Mouse (Mus musculus) lung, adult 18-20 months (tissue): Measurements from ENCODE around the gene 4931414P19Rik.
"Not testable (repeated sequence)": the region's sequence is repeated elsewhere in the genome, so short reads cannot be mapped to it uniquely, and the experiment has no call there.

ENCODE experiments used
- DNase-seq, 2 experiments: peaks; one replicate each; pipeline ENCODE4 v3.0.0; 2022; ENCODE audit warnings: mixed read lengths in 2 of 2

Gene 4931414P19Rik

DNA sequence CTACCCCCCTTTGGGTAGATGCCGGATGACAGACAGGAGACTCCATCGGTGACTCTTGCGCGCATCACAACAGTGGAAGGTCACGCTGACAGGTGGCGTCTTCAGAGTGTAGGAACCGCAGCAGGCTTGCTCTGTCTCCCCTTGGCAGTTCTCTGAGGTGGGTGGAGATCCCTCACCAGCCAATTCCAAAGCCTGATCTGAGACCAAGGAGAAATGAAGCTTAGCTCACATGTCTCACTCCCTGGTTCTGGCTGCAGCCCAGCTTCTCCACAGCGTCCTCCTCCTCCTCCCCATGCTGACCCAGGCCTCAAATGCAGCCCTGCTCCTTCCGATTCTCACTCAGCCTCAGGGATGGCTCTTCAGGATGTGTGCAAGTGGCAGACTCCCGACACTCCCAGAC lies 19.2 kb upstream of the 4931414P19Rik start:
- no peak for DNase-seq

- no peak for DNase-seq
Observed at GRCm38 (mm10) chr14:54623334-54623733, 17.5 kb upstream of the 4931414P19Rik start.

DNA sequence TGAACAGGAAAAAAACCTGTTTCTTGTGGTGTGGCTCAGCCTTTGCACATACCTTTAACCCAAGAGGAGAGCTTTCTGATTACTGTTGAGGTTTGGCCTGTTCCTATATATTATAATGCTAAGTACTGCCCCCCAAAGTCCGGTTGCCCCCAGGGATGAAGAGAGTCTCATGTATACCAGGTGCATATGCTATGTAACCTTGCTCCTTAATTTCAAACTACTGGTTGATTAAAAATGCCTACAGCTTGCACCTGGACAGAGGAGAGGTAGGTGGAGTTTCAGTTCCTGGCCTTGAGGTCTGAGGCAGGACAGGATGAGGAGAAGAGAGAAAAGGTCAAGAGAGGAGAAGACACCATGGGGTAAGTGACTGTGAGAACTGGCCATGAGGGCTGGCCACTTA lies 15.3 kb upstream of the 4931414P19Rik start, which contains the start of gene Psmb11:
TSS of gene Psmb11 (plus strand) at position 301 of the 400 bp plus-strand sequence.
- DNase-seq, result no peak

DNA sequence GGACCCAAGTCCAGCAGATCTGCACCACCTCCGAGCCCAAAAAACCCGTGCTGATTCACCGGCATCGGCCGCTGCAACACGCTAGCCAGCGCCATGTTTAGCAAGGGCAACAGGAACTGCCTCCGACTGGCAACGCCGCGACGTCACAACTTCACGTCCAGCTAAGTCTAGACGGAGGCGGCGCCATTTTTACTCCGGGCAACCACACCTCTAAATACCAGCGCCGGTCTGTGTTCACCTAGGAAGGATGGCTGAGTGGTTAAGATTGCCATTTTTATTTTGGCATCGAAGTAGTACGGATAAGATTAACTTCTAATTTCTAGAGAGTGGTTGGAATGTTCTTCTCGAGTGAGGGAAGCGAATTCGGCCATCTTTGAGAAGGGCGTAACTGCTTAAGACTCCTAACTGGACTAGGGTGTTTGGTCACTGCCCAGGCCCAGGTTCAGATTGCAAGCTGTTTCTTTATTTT lies 12.1 kb upstream of the 4931414P19Rik start, which contains the start of gene Psmb5:
TSS of gene Psmb5 (minus strand) at position 126 of the 469 bp plus-strand sequence.
- peak; percentile 87 to 90 for DNase-seq

- no peak for DNase-seq
Observed at GRCm38 (mm10) chr14:54617152-54617896, 11.5 kb upstream of the 4931414P19Rik start.

DNA sequence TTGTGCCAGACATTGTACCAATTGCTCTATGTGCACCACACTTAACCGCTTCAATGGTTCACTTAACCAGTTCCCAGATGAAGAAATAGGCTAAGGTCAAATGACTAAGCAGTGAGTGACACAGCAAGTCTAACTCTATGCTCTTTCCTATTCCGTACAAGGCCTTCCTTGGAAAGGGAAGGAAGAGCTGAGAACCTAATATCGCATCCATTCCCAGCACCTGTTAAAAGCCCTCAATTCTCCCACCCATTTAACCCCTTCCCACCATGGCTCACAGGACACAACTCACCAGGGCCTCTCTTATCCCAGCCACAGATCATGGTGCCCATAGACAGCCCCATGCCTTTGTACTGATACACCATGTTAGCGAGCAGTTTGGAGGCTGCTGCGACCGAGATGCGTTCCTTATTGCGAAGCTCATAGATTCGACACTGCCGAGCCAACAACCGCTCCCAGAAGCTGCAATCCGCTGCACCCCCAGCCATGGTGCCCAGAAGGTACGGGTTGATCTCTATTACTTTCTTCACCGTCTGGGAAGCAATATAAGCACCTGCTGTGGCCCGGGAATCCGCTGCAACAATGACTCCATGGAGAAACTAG lies 10.5 kb upstream of the 4931414P19Rik start:
- DNase-seq, result no peak

GRCm38 (mm10) chr14:54614130-54614529 lies 8.3 kb upstream of the 4931414P19Rik start:
- not testable (repeated sequence) for DNase-seq

DNA sequence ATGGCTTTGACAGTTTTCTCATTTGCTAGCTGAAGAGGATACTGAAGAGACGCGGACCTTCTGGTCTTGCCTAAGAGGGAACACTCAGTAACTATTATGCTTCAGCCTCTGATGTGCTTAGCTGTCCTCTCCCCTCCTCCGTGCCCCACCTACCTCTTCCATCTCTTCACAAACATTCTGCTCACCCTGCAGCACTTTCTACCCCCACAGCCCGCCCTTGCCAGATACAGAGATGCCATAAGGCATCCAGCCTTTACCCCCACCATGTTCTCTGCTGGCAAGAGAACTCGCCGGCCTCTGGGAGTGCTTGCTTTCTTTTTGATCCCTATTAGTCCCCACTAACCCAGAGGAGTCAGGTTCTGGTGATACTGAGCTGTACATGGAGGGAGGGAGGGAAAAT lies 4.9 kb upstream of the 4931414P19Rik start:
- no peak for DNase-seq

- peak in 1 of 2 experiments; percentile 19 for DNase-seq
Observed at GRCm38 (mm10) chr14:54609962-54610361, 4.2 kb upstream of the 4931414P19Rik start.

DNA sequence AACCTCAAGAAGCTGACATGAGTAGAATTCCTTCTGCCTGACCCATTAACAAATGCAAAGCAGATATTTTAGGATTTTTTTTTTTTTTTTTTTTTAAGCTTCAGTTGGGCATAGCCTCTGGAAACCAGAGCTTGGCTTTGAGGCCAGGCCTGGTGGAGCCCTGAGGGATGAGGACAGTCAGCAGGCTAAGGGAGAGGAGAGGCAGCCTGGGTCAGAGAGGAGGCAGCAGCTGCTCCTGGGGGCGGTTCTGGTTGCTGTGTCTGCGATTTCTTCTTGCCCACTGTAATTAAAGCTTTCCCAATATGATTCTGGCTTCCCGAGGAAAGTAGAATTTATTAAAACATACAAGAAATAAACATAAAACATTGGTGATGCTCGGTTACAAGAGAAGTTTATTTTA lies 3.5 kb upstream of the 4931414P19Rik start:
- no peak for DNase-seq

- no peak for DNase-seq
Observed at GRCm38 (mm10) chr14:54607226-54607625, 1.4 kb upstream of the 4931414P19Rik start.

- DNase-seq, result no peak
Observed at GRCm38 (mm10) chr14:54603686-54604085, 2.1 kb downstream of the 4931414P19Rik start.

- peak; percentile 97 to 98 for DNase-seq
Observed at GRCm38 (mm10) chr14:54603038-54603654, 2.6 kb downstream of the 4931414P19Rik start.

DNA sequence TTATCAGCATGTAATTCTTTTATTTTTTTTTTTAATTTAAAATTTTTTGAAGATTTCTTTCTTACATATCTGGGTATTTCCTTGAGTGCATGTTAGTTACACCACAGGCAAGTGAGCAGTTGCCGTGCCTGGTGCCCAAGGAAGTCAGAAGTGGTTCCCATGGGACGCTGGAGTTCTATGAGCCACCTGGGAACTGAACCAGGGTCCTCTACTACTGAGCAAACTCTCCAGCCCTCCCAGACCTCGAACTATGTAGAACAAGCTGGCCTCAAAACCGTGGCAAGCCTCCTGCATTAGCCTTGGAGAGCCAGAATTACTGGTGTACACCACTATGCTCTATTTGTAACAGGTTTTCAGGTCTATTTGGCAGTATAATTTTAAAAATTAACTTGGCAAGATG lies 3.2 kb downstream of the 4931414P19Rik start:
- DNase-seq, result no peak

DNA sequence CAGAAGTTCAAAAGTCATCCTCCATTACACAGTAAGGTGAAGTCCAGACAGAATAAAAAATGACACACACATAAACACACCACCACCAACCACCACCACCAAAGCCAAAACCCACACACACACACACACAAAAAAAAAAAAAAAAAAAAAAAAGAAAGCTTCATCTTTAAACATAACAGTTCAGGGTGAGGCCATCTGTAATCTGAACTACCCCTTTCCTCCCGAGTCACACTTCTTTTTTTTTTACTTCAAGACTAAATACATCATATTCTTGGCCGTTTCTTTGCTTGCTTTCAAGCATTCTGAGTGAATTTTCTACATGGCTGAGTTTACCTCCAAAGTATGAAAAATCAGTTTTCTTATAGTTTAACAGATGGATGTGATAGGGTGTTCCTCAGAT lies 4.2 kb downstream of the 4931414P19Rik start:
- DNase-seq, result no peak

DNA sequence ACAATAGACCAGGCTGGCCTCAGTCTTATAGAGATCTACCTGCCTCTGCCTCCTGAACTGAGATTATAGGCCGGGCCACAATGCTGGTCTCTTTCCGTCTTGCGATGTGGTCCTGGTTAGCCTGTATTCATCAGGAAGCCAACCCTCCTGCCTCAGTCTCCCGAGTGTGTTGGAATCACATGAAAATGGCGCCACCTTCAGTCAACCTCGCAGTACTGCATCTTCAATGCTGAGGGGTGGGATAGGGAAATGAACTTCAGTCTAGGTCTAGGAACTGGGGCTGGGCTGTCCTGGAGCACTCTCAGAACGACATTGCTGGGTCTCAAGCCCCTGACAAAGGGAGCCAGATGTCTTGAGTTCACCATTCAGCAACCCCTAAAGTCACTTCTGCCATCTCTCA lies 8.7 kb downstream of the 4931414P19Rik start:
- no peak for DNase-seq

DNA sequence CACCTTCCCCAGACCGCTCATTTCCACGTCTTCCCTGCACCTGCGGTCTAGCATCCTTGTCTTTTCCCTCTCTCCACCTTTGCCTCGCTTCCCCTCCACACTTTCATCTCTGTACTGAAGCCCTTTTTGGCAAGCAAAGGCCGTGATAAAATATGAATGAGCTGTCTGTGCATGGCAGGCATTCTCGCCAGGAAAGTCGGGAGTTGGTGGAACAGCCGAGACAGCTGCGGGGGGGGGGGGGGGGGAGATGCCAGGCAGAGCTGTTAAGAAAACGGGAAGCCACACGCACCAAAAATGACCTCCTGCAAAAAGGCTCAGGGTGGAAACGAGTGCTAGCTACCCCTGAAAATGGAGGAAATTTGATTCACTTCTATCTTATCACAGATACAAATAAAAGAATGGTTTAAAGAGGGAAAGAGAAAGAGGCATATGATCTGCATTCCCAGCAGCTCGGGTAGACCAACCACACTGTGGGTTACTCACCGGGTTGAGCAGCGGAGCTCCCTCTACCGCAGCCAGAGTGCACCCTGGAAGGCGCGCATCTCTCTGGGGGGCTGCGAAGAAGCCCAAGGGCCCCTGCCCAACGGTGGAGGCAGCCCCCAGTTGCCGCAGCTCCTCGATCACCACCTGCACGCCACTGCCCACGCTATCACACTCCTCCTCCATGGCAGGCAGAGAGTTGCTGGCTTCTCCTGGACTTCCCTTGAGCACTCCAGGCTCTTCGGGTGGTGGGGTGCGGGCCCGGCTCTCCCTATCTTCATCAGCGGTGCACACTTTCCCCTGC lies 11.0 kb downstream of the 4931414P19Rik start:
- no peak for DNase-seq

DNA sequence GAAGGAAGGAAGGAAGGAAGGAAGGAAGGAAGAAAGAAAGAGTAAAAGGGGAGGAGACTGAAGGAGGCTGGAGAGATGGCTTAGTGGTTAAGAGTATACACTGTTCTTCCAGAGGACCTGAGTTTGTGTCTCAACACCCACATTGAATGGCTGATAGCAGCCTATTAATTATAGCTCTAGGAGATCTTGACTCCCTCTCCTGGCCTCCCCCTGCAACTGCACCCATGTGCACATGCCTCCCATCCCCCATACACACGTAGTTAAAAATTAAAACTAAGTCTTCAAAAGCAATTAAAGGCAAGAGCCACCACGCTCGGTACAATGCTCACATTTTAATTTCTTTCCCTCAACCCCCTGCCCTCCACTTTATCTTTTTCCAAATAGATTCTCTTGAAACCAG lies 11.7 kb downstream of the 4931414P19Rik start:
- no peak for DNase-seq

- DNase-seq, result no peak
Observed at GRCm38 (mm10) chr14:54592319-54592934, 13.4 kb downstream of the 4931414P19Rik start.

- no peak for DNase-seq
Observed at GRCm38 (mm10) chr14:54591056-54591455, 14.7 kb downstream of the 4931414P19Rik start.

DNA sequence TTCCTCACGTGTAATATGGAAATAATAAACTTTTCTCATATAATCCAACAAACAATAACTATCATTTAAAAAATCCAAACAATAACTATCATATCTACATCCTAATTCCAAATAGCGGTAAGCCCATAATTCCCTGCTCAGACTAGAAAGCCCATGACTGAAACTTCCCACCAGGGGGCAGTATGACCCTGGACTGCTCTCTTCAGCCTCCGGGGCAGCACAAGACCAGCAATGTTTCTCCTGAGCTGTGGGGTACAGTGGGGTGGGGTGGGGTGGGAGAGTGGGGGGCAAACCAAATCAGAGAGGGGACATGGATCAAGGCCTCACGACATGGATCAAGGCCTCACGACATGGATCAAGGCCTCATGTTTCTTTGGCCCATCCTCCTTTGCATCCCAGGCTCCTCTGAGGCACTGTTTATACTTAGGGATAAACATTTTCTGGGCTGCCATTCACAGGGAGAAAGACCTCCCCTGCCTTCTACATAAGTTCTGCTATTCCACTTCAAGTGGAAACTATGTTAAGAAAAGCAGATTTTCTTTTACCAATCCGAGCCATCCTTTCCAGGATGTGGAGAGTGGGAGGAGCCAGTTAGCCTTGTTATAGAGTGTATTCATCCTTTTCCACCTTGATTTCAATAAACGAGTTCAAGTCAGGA lies 22.0 kb downstream of the 4931414P19Rik start:
- peak; percentile 49 to 72 for DNase-seq

- DNase-seq, result no peak
Observed at GRCm38 (mm10) chr14:54582536-54582935, 23.3 kb downstream of the 4931414P19Rik start.
